Mouse (Mus musculus) granulocyte monocyte progenitor cell, adult 5-6 weeks (primary cell): Measurements from ENCODE around the gene Ugt2b34. TPM values are rescaled to one million over a fixed set of nuclear protein-coding genes. Genes with fewer than 3 reads are reported as not detected.
"Not testable (repeated sequence)": the region's sequence is repeated elsewhere in the genome, so short reads cannot be mapped to it uniquely, and the experiment has no call there.

Experiments
- ATAC-seq: replicated peaks from 2 replicates; pipeline ENCODE4 v1.8.0; 2016; ENCODE audit warnings: mild to moderate bottlenecking, moderate TSS enrichment, inconsistent platforms; ENCODE audit not compliant: poor library complexity, severe bottlenecking
- total RNA-seq, 2 experiments: library from RNA; stranded (forward) in 1 of 2; stranded (reverse) in 1 of 2; fragments of 200-712, 200-1000 nt in 1 of 2; fragments of >200 nt in 1 of 2; fragmentation: Nextera tagmentation in 1 of 2; gene quantifications; 2 replicates each; pipeline ENCODE4 v1.2.3; 2014 to 2017

Gene Ugt2b34
- total RNA-seq (2014; fragmentation: Nextera tagmentation) = not detected in 2 replicates
- not detected in 2 replicates for total RNA-seq (2017)

GRCm38 (mm10) chr5:86906758-86907157 lies at the start of gene Ugt2b34:
Ugt2b34 (minus strand) TSS chr5:86906937.
- no peak for ATAC-seq

GRCm38 (mm10) chr5:86942111-86942510 lies 35.4 kb upstream of the Ugt2b34 start:
- no peak for ATAC-seq

GRCm38 (mm10) chr5:86926426-86926825 lies 19.7 kb upstream of the Ugt2b34 start, which contains the start of gene Ugt2b1:
Ugt2b1 (minus strand) TSS chr5:86926530.
- no peak for ATAC-seq

GRCm38 (mm10) chr5:86920661-86921233 lies 14.0 kb upstream of the Ugt2b34 start:
- ATAC-seq = no peak

GRCm38 (mm10) chr5:86911357-86912099 lies 4.8 kb upstream of the Ugt2b34 start:
- no peak for ATAC-seq

- no peak for ATAC-seq
These were observed 4.0 kb upstream of the Ugt2b34 start for GRCm38 (mm10) chr5:86910770-86911169.

- ATAC-seq = no peak
These were observed 16.8 kb downstream of the Ugt2b34 start for GRCm38 (mm10) chr5:86889933-86890332.

- no peak for ATAC-seq
These were observed 18.3 kb downstream of the Ugt2b34 start for GRCm38 (mm10) chr5:86888420-86888819.

GRCm38 (mm10) chr5:86887081-86887480 lies 19.7 kb downstream of the Ugt2b34 start:
- no peak for ATAC-seq

GRCm38 (mm10) chr5:86886620-86887019 lies 20.1 kb downstream of the Ugt2b34 start:
- no peak for ATAC-seq

GRCm38 (mm10) chr5:86871877-86872276 lies 34.9 kb downstream of the Ugt2b34 start:
- no peak for ATAC-seq

GRCm38 (mm10) chr5:86858336-86858735 lies 48.4 kb downstream of the Ugt2b34 start:
- no peak for ATAC-seq

- no peak for ATAC-seq
These were observed 49.1 kb downstream of the Ugt2b34 start for GRCm38 (mm10) chr5:86857682-86858081.

- ATAC-seq = not testable (repeated sequence)
These were observed 50.2 kb downstream of the Ugt2b34 start for GRCm38 (mm10) chr5:86856505-86856904.

- ATAC-seq = no peak
These were observed 55.1 kb downstream of the Ugt2b34 start for GRCm38 (mm10) chr5:86851658-86852057.

- ATAC-seq = no peak; the same call in 1 of the 2 replicates
These were observed 56.6 kb downstream of the Ugt2b34 start for GRCm38 (mm10) chr5:86850104-86850503.

- not testable (repeated sequence) for ATAC-seq
These were observed 65.5 kb downstream of the Ugt2b34 start for GRCm38 (mm10) chr5:86841261-86841660.

GRCm38 (mm10) chr5:86840207-86840606 lies 66.5 kb downstream of the Ugt2b34 start:
- no peak for ATAC-seq
